Mouse (Mus musculus) heart, embryonic 10.5 days (tissue): ENCODE results near the gene Sema6c. TPM values are rescaled to one million over a fixed set of nuclear protein-coding genes. Genes with fewer than 3 reads are reported as not detected.

Experiments used
- DNase-seq: peaks from one replicate; pipeline ENCODE4 v3.0.0-alpha.2; 2017; ENCODE audit warnings: low spot score
- H3K27ac ChIP-seq: fragments of 300-500 bp; sonication (generic); 2 replicates; pipeline ENCODE4 v1.5.1; 2016; ENCODE audit warnings: mild to moderate bottlenecking
- H3K27me3 ChIP-seq: fragments of 300-500 bp; sonication (generic); 2 replicates; pipeline ENCODE4 v1.6.1; 2016; ENCODE audit warnings: mild to moderate bottlenecking; ENCODE audit not compliant: poor library complexity, insufficient read depth, severe bottlenecking
- H3K36me3 ChIP-seq: fragments of 300-500 bp; sonication (generic); 2 replicates; pipeline ENCODE4 v1.6.1; 2016; ENCODE audit warnings: mild to moderate bottlenecking, moderate library complexity
- H3K4me1 ChIP-seq: fragments of 300-500 bp; sonication (generic); 2 replicates; pipeline ENCODE4 v1.6.1; 2016; ENCODE audit warnings: mild to moderate bottlenecking
- H3K4me3 ChIP-seq: fragments of 300-500 bp; sonication (generic); 2 replicates; pipeline ENCODE4 v1.5.1; 2016; ENCODE audit warnings: mild to moderate bottlenecking, moderate library complexity
- H3K9me3 ChIP-seq: fragments of 300-500 bp; sonication (generic); 2 replicates; pipeline ENCODE4 v1.6.1; 2016; ENCODE audit warnings: mild to moderate bottlenecking, moderate library complexity
- WGBS: fragments of 180-500 bp; shearing (Covaris S2); methylation state at CpG from one replicate; pipeline ENCODE4 v1.1.7; 2016; 5-methylcytosine and 5-hydroxymethylcytosine counted together
- polyA plus RNA-seq: library from polyadenylated mRNA; unstranded; fragments of >200 nt; fragmentation: Nextera tagmentation; extraction: Ambion mirVana; gene quantifications from 2 replicates; pipeline ENCODE4 v1.2.1, GENCODE M21; 2016

Gene Sema6c
- polyA plus RNA-seq, 1 experiment from 2014 or later: 4.1 TPM

- no peak overlapping the region for H3K4me3 ChIP-seq
- H3K9me3 ChIP-seq: no peaks in the 10 kb centered on the region
- H3K27ac ChIP-seq: no peak overlapping the region
- H3K36me3 ChIP-seq: peaks cover 13% of the 10 kb centered on the region; the same call in 1 of the 2 replicates
- peaks cover 24% of the 10 kb centered on the region for H3K27me3 ChIP-seq
- WGBS: 65% methylated on average over 6 of the region's 6 CpGs
- H3K4me1 ChIP-seq: peaks cover 16% of the 10 kb centered on the region
- DNase-seq: no peak
Observed at GRCm38 (mm10) chr3:95177583-95177982, 17.3 kb downstream of the Sema6c start.

GRCm38 (mm10) chr3:95178948-95179347 is 18.7 kb downstream of the Sema6c start:
- WGBS: 85% methylated on average over 5 of the region's 5 CpGs
- no peak for DNase-seq
- Histone ChIP-seq H3K27ac (no peak overlapping the region), H3K36me3 (peaks cover 18% of the 10 kb centered on the region), H3K4me3 (no peak overlapping the region), H3K27me3 (peaks cover 10% of the 10 kb centered on the region), H3K4me1 (peaks cover 3% of the 10 kb centered on the region), H3K9me3 (no peaks in the 10 kb centered on the region)

- Histone ChIP-seq H3K9me3 (no peaks in the 10 kb centered on the region), H3K27ac (no peak overlapping the region), H3K4me1 (no peaks in the 10 kb centered on the region), H3K27me3 (0 out of 2 replicates have a peak, but pooled peaks cover 4% of the 10 kb centered on the region), H3K4me3 (no peak overlapping the region), H3K36me3 (peaks cover 28% of the 10 kb centered on the region)
- DNase-seq: no peak
- 69% methylated on average over 3 of the region's 3 CpGs for WGBS
Observed at GRCm38 (mm10) chr3:95179890-95180289, 19.6 kb downstream of the Sema6c start.

GRCm38 (mm10) chr3:95181841-95182240 is 21.6 kb downstream of the Sema6c start:
- Histone ChIP-seq H3K4me3 (no peak overlapping the region), H3K27ac (no peak overlapping the region), H3K27me3 (no peaks in the 10 kb centered on the region), H3K36me3 (peaks cover 45% of the 10 kb centered on the region), H3K9me3 (no peaks in the 10 kb centered on the region), H3K4me1 (no peaks in the 10 kb centered on the region)
- no peak for DNase-seq
- WGBS: 60% methylated on average over 1 of the region's 1 CpGs

- Histone ChIP-seq H3K36me3 (peaks cover 76% of the 10 kb centered on the region), H3K27ac (no peak overlapping the region), H3K9me3 (no peaks in the 10 kb centered on the region), H3K4me1 (no peaks in the 10 kb centered on the region), H3K27me3 (no peaks in the 10 kb centered on the region), H3K4me3 (no peak overlapping the region)
- DNase-seq: no peak
- 86% methylated on average over 9 of the region's 9 CpGs for WGBS
Observed at GRCm38 (mm10) chr3:95184796-95185577, 24.7 kb downstream of the Sema6c start.

- Histone ChIP-seq H3K4me1 (no peaks in the 10 kb centered on the region), H3K27me3 (no peaks in the 10 kb centered on the region), H3K9me3 (no peaks in the 10 kb centered on the region), H3K4me3 (no peak overlapping the region), H3K36me3 (peaks cover 81% of the 10 kb centered on the region), H3K27ac (no peak overlapping the region)
- no peak for DNase-seq
- WGBS: 88% methylated on average over 2 of the region's 2 CpGs
Observed at GRCm38 (mm10) chr3:95186100-95186499, 25.8 kb downstream of the Sema6c start.

GRCm38 (mm10) chr3:95186888-95187287 is 26.6 kb downstream of the Sema6c start:
- 87% methylated on average over 6 of the region's 6 CpGs for WGBS
- Histone ChIP-seq H3K27ac (no peak overlapping the region), H3K9me3 (no peaks in the 10 kb centered on the region), H3K36me3 (peaks cover 80% of the 10 kb centered on the region), H3K4me3 (no peak overlapping the region), H3K27me3 (no peaks in the 10 kb centered on the region), H3K4me1 (no peaks in the 10 kb centered on the region)
- DNase-seq: no peak

GRCm38 (mm10) chr3:95194721-95195135 is 34.5 kb downstream of the Sema6c start:
- Histone ChIP-seq H3K27ac (no peak overlapping the region), H3K9me3 (no peaks in the 10 kb centered on the region), H3K27me3 (no peaks in the 10 kb centered on the region), H3K4me3 (no peak overlapping the region), H3K4me1 (no peaks in the 10 kb centered on the region), H3K36me3 (peaks cover 77% of the 10 kb centered on the region)
- no peak for DNase-seq
- WGBS: 86% methylated on average over 6 of the region's 6 CpGs

- 87% methylated on average over 2 of the region's 2 CpGs for WGBS
- no peaks in the 10 kb centered on the region for H3K4me1 ChIP-seq
- peaks cover 78% of the 10 kb centered on the region for H3K36me3 ChIP-seq
- no peak overlapping the region for H3K4me3 ChIP-seq
- H3K27ac ChIP-seq: no peak overlapping the region
- no peaks in the 10 kb centered on the region for H3K27me3 ChIP-seq
- no peaks in the 10 kb centered on the region for H3K9me3 ChIP-seq
- no peak for DNase-seq
Observed at GRCm38 (mm10) chr3:95195772-95196171, 35.5 kb downstream of the Sema6c start.

GRCm38 (mm10) chr3:95199101-95199500 is 38.8 kb downstream of the Sema6c start:
- Histone ChIP-seq H3K27me3 (no peaks in the 10 kb centered on the region), H3K36me3 (peaks cover 90% of the 10 kb centered on the region), H3K9me3 (no peaks in the 10 kb centered on the region), H3K4me3 (no peak overlapping the region), H3K4me1 (no peaks in the 10 kb centered on the region), H3K27ac (no peak overlapping the region)
- 73% methylated on average over 1 of the region's 1 CpGs for WGBS
- no peak for DNase-seq

- Histone ChIP-seq H3K36me3 (peaks cover 92% of the 10 kb centered on the region), H3K4me3 (no peak overlapping the region), H3K4me1 (no peaks in the 10 kb centered on the region), H3K27me3 (no peaks in the 10 kb centered on the region), H3K27ac (no peak overlapping the region), H3K9me3 (no peaks in the 10 kb centered on the region)
- no peak for DNase-seq
- 85% methylated on average over 7 of the region's 7 CpGs for WGBS
Observed at GRCm38 (mm10) chr3:95200132-95200531, 39.9 kb downstream of the Sema6c start.

GRCm38 (mm10) chr3:95200562-95200961 is 40.3 kb downstream of the Sema6c start:
- 81% methylated on average over 2 of the region's 2 CpGs for WGBS
- H3K27me3 ChIP-seq: no peaks in the 10 kb centered on the region
- H3K27ac ChIP-seq: no peak overlapping the region
- H3K4me3 ChIP-seq: no peak overlapping the region
- no peaks in the 10 kb centered on the region for H3K4me1 ChIP-seq
- H3K36me3 ChIP-seq: peaks cover 93% of the 10 kb centered on the region
- no peaks in the 10 kb centered on the region for H3K9me3 ChIP-seq
- no peak for DNase-seq

- H3K36me3 ChIP-seq: peaks cover 93% of the 10 kb centered on the region
- no peak overlapping the region for H3K27ac ChIP-seq
- H3K9me3 ChIP-seq: no peaks in the 10 kb centered on the region
- no peaks in the 10 kb centered on the region for H3K4me1 ChIP-seq
- no peaks in the 10 kb centered on the region for H3K27me3 ChIP-seq
- H3K4me3 ChIP-seq: no peak overlapping the region
- WGBS: 91% methylated on average over 6 of the region's 6 CpGs
- no peak for DNase-seq
Observed at GRCm38 (mm10) chr3:95203880-95204279, 43.6 kb downstream of the Sema6c start.

- H3K27me3 ChIP-seq: no peaks in the 10 kb centered on the region
- no peaks in the 10 kb centered on the region for H3K9me3 ChIP-seq
- no peak overlapping the region for H3K27ac ChIP-seq
- peaks cover 77% of the 10 kb centered on the region for H3K36me3 ChIP-seq
- no peak for DNase-seq
- WGBS: 86% methylated on average over 4 of the region's 4 CpGs
- H3K4me1 ChIP-seq: no peaks in the 10 kb centered on the region
- no peak overlapping the region for H3K4me3 ChIP-seq
Observed at GRCm38 (mm10) chr3:95208286-95208685, 48.0 kb downstream of the Sema6c start.
